Mouse (Mus musculus): Measurements from ENCODE around the gene Txn1. TPM values are rescaled to one million over a fixed set of nuclear protein-coding genes. Genes with fewer than 3 reads are reported as not detected.

Txn1 gene
- total RNA-seq, 4 experiments from 2014 or later: 59.0 to 75.2 (median 65.4) TPM

DNA sequence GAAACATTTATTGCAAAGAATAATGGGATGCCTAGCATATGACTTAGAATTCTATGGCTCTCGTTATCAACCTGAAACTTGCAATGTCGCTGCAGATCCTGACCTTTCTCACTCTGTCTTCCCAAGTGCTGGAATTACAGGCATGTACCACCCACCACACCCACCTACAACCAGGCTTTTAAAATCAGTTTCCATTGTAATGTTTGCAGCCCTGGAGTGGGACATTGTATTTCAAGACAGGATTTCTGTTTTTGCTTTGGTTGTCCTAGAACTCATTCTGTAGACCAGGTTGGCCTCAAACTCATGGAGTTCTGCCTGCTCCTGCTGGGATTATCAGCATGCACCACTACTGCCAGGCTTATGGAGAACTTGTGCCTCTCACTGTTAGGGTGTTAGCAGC, 13.3 kb downstream of the Txn1 start:
- DNase-seq (ENCODE audit: low spot score in 2 of 2): no peak

GRCm38 (mm10) chr4:57940631-57941030, 15.6 kb downstream of the Txn1 start:
- no peak for DNase-seq (ENCODE audit: low spot score in 2 of 2)

DNA sequence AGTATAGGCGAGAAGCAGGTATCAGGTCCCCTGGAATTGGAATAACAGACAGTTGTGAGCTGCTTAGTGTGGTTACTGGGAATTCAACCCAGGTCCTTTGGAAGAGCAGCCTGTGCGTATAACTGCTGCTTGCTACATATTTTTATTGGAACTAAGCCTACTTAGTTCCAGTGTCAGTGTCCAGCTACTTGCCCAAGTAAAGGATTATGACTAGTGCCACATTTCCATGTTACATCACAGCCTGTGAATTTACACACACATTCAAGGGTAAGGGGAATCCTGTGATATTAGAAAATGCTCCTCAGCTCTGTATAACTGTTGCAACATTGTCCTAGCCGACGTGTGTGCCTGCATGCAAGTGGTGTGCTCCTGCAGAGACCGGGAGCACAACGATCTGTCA, 18.9 kb downstream of the Txn1 start:
- DNase-seq (ENCODE audit: low spot score in 2 of 2): no peak

DNA sequence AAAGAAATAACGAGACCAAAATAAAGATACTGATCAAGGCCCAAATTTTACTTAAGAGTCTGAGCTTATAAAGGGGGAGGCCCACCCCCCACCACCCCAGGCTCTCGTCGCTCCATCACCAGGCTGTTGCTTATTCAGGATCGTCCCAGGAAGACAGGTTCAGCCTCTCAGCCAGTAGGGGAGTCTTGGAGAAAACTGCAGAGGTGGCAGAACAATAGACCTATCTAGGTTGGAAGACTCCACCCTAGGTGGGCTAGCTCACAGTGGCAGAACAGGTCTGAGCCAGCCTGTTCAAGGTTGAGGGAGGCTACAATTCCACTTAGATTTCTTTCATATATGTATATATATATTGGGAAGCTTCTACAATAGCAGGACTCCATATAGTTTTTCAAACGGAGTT, 22.0 kb downstream of the Txn1 start:
- DNase-seq (ENCODE audit: low spot score in 2 of 2): no peak

- DNase-seq (ENCODE audit: low spot score in 2 of 2): no peak
Measured at GRCm38 (mm10) chr4:57930559-57931170, 25.5 kb downstream of the Txn1 start.

DNA sequence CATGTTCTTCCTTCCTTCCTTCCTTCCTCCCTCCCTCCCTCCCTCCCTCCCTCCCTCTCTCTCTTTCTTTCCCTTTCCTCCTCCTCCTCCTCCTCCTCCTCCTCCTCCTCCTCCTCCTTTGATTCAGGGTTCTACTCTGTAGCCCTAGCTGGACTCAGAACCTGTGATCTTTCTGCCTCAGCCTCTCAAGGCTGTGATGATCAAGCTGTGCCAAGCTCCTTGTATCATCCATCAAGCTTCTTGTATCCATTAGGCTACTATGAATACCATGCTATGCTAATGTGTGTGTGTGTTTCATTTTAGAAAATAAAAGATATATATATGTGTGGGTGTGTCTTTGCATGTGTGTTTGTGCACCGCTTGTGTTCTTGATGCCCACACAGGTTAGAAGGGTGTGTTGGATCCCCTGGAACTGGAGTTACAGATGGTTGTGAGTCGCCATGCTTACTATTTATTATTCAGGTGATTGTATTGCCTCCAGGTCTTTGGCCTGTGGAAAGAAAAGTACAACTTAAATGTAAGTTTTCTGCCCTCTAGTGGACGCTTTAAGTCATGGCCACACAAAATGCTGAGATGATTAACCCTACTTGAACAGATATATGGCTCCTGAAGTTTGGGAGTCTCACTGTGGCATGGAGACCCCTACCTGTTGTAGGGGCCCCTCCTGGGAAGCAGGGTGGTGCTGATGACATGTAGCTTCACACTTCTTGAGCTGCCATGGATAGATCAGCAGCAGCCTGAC, 28.6 kb downstream of the Txn1 start:
- no peak for DNase-seq (ENCODE audit: low spot score in 2 of 2)

GRCm38 (mm10) chr4:57924556-57925071, 31.6 kb downstream of the Txn1 start:
- DNase-seq (ENCODE audit: low spot score in 2 of 2): no peak

- DNase-seq (ENCODE audit: low spot score in 2 of 2): no peak
Measured at GRCm38 (mm10) chr4:57922171-57922570, 34.0 kb downstream of the Txn1 start.

DNA sequence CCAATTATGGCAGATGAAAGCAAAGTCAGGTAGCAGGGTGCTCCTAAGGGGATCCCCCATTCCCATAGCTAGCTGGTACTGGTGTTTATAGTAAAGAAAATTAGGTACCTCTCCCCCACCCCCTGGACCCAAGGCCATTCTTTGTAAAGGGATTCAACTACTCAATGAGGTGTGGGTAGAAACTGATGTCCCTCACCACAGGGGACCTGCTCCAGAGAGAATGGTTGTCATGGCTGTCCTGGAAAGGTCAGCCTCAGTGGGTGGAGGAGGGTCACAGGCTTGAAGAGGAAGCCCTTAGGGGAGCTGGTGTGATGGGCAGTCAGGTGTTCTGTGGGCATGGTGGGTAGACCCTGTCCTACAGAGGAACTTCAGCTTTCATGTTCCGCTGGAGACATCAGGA, 35.7 kb downstream of the Txn1 start:
- no peak for DNase-seq (ENCODE audit: low spot score in 2 of 2)

DNA sequence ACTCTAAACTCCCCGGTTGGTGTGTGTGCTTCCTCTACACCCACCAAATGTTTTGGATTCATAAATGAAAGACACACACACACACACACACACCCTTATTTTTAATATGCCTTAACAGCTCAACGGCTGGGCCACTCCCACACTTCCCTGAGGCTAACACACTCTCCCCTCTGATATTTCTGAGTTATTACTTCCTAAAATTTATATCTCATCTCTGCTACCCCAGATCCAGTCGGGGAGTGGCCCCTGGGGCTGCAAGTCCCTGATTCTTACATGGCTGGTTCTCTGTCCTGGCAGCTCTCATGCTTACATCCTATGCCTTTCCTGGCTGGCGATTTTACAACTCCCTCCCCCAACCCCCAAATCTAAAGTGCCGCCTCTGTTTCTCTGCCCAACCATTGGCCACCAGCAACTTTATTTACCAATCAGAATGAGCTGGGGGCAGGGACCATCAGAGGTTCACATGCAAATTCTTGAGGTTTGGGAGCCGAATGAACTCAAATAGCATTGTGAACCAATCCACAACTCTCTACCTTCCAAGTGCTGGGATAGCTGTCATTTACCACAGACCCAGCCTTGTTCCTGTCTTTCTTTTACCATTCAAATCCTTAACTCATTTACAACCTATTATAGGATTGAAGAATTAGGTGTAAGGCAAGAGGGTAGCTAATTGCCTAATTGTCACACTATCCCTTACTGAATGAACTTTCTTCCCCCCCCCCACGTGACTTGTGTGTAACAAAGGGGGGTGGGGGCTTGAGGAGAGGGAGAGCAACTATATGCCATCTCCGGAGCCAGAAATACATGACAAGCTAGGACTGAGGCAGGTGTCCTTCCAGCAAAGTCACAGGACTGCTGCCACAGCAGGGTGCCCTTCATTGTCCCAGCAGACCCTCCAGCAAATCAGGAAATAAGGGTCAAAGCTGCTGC, 36.5 kb downstream of the Txn1 start:
- DNase-seq (ENCODE audit: low spot score in 2 of 2): no peak

- no peak for DNase-seq (ENCODE audit: low spot score in 2 of 2)
Measured at GRCm38 (mm10) chr4:57916711-57917110, 39.5 kb downstream of the Txn1 start.

DNA sequence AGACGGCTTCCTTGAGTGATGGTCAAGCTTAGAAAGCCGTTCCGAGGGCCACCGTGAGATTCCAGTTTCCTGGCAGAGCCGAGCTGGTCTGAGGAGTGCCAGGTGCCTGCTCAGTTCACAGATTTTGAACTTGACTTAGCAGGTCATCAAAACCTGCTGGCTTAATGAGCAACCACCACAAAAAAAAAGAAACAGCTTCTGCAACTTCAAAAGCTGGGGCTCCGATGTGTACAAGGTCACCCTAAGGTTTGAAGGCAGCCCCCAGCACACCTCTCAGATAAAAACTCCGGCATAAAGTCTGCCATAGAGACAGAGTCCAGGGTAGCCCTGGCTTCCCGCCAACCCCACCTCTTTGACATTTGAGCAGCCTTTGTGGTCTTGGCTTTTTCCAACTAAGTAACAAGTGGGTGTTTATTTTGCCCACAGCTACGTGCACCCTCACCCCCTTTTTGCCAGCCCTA, 40.0 kb downstream of the Txn1 start, which contains the start of gene D630039A03Rik:
Gene D630039A03Rik, minus strand, starts transcription at position 97 of the 461 bp plus-strand sequence.
- no peak for DNase-seq (ENCODE audit: low spot score in 2 of 2)

DNA sequence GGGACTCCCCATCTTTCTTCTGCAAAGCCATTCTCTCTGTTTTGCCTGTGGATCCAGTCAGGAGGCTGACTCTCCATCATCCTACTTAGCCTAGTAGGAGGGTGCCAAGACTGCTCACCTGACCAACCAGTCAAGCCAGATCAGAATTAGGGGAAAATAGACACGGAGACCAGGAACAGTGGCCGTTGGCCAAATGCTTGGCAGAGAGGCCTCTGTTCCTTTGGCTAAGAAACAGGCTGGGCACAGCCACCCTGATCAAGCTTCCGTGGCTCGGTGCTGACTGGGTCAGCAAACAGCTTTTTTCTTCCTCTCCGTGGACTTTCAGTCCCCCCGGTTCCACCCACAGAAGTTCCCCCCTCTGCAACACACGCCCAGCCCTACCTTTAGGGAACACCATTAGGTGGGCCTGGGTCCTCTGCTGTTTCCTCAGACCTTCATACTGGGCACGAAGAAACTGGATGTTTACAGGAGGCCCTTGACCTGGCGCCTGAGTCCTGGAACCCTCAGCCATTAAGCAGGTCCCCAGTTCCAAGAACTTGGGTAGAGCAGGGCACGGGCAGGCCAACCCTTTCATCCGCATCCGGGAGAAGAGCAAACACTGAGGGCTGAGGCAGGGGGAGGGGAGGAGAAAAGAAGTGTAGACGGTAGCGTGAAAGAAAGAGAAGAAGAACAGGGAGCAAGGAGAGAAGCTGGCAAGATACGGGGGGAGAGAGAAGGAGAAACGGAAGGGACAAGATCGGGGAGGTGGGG, 40.8 kb downstream of the Txn1 start:
- DNase-seq (ENCODE audit: low spot score in 2 of 2): peak in 1 of 2 experiments; percentile 9

GRCm38 (mm10) chr4:57914193-57915190, 41.7 kb downstream of the Txn1 start:
- no peak for DNase-seq (ENCODE audit: low spot score in 2 of 2)

DNA sequence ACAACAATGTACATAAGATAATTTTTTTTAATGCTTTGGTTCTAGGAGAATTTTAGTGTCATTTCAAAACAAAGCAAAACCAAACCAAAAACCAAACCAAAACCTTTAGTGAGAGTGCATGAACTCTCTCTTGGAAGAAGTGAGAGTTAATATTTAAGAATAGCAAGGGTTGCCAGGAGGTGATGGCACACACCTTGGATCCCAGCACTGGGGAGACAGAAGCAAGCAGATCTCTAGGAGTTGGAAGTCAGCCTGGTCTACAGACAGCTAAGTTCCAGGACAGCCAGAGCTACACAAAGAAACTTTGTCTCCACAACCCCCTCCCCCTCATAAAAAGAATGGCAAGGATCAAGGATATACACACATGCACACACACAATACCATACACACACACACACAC, 43.2 kb downstream of the Txn1 start:
- DNase-seq (ENCODE audit: low spot score in 2 of 2): no peak

DNA sequence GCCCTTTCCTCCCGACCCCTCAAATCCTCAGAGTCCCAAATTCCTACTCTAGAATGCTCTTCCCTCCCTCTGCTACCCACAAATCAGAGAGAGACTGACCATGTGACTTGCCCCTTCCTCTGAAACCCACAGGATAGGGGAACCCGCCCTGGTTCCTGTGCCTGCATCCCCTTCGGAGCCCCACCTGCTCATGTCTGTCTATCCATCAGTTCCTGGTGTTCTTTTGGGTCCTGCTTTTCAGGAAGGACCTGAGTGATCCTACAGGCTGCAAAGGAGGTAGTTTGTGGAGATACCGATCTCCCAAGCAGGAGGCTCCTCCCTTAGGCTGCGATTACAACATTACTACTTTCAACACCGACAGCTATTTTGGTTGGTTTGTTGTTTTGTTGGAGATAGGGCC, 47.4 kb downstream of the Txn1 start:
- DNase-seq (ENCODE audit: low spot score in 2 of 2): no peak

DNA sequence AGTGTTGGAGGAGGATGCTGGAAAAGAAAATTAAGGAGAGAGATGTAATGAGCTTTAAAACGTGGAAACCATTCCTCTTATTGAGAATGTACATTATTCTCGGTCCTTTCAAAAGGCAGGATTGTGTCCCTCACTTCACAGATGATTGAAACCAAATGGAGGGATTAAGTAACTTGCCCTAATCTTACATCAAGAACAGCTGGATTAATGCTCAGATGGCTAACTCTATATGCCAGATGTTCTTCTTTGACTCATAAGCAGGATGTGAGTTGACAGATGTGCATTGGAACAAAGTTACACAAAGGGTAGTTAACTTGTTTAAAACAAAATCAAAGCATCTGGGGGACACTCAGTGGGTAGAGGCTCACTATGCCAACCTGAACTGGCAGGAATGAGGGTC, 49.5 kb downstream of the Txn1 start:
- DNase-seq (ENCODE audit: low spot score in 2 of 2): no peak

- DNase-seq (ENCODE audit: low spot score in 2 of 2): no peak
Measured at GRCm38 (mm10) chr4:57904638-57905037, 51.6 kb downstream of the Txn1 start.

DNA sequence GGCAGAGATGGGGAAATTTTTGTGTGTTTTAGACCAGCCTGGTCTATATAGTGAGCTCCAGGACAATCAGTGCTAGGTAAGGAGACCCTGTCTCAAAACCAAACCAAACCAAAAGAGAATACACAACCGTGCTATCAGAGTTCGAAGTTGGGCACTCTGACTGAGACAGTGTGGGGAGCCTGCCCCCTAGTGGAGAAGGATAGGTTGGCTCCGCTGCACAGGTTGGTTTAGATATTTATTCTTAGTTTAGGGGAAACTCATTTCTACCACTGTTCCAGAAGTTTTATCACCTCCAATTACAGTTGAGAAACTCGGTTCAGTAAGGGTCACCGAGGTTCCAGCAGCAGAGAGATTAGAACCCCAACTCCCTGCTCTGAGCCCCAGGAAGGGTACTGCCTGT, 52.0 kb downstream of the Txn1 start:
- peak; percentile 17 to 26 for DNase-seq (ENCODE audit: low spot score in 2 of 2)

- no peak for DNase-seq (ENCODE audit: low spot score in 2 of 2)
Measured at GRCm38 (mm10) chr4:57902619-57903018, 53.6 kb downstream of the Txn1 start.

All from gastrocnemius, adult 8-10 months (tissue).